Mouse (Mus musculus) CH12.LX (cell line): Measurements from ENCODE around the gene Erbb3. TPM values are rescaled to one million over a fixed set of nuclear protein-coding genes. Genes with fewer than 3 reads are reported as not detected.
A peak's percentile ranks its signal among the peaks of the same experiment; 100 is the strongest.

Experiments
- DNase-seq: peaks from one replicate; pipeline ENCODE4 v3.0.0-alpha.2; 2013; ENCODE audit errors: extremely low read depth
- H3K27ac ChIP-seq: 2 replicates; pipeline ENCODE4 v1.5.1; 2012; ENCODE audit warnings: low read depth, mild to moderate bottlenecking, control low read depth, moderate library complexity; ENCODE audit not compliant: insufficient read depth
- H3K27me3 ChIP-seq: replicated peaks from 2 replicates; pipeline ENCODE3; 2012; ENCODE audit warnings: inconsistent platforms
- H3K36me3 ChIP-seq, 2 experiments: replicated peaks in 1 of 2; 2 replicates each; pipeline versions ENCODE3 to v1.6.1; 2012; ENCODE audit warnings: inconsistent platforms in 1 of 2, low read length in 1 of 2, mild to moderate bottlenecking in 1 of 2, mixed read lengths in 1 of 2, moderate library complexity in 1 of 2; ENCODE audit not compliant: control insufficient read depth in 1 of 2, insufficient read depth in 1 of 2
- H3K4me1 ChIP-seq, 2 experiments: 2 replicates each; pipeline ENCODE4 v1.6.1; 2012; ENCODE audit warnings: inconsistent platforms in 1 of 2, moderate library complexity in 1 of 2; ENCODE audit not compliant: insufficient read depth in 2 of 2, control insufficient read depth in 1 of 2
- H3K4me2 ChIP-seq: 2 replicates; pipeline ENCODE4 v1.6.1; 2012; ENCODE audit warnings: low read depth, mild to moderate bottlenecking, control low read depth; ENCODE audit not compliant: poor library complexity, insufficient read depth, severe bottlenecking
- H3K4me3 ChIP-seq, 3 experiments: fragments of 150-350 bp in 1 of 3; sonication (generic) in 1 of 3; replicated peaks in 1 of 3; 2 replicates each; pipeline versions ENCODE3 to v1.5.1; 2011 to 2012; ENCODE audit warnings: low read depth in 2 of 3, low read length in 2 of 3, mild to moderate bottlenecking in 2 of 3, moderate library complexity in 2 of 3, control low read depth in 1 of 3, improper control_type of control experiment in 1 of 3, inconsistent platforms in 1 of 3, mixed read lengths in 1 of 3; ENCODE audit not compliant: poor library complexity in 1 of 3
- H3K79me2 ChIP-seq: replicated peaks from 2 replicates; pipeline ENCODE4 v1.6.1; 2012; ENCODE audit warnings: mild to moderate bottlenecking, moderate library complexity; ENCODE audit not compliant: control insufficient read depth, poor library complexity, insufficient read depth, severe bottlenecking; ENCODE audit errors: extremely low read depth
- H3K9ac ChIP-seq: 2 replicates; pipeline ENCODE4 v1.6.1; 2012; ENCODE audit warnings: low read depth, mild to moderate bottlenecking, control low read depth, moderate library complexity; ENCODE audit not compliant: insufficient read depth
- H3K9me3 ChIP-seq: replicated peaks from 2 replicates; pipeline ENCODE3; 2012; ENCODE audit warnings: low read length, inconsistent platforms, mixed read lengths
- BHLHE40 ChIP-seq: IDR thresholded peaks from 2 replicates; pipeline ENCODE4 v1.6.1; 2011; ENCODE audit warnings: mild to moderate bottlenecking, low read depth, low read length, improper control_type of control experiment
- ETS1 ChIP-seq: conservative IDR thresholded peaks from 2 replicates; pipeline ENCODE4 v1.6.1; 2012; ENCODE audit warnings: low read depth, mild to moderate bottlenecking, inconsistent platforms, low read length, improper control_type of control experiment, moderate library complexity
- IRF4 ChIP-seq: IDR thresholded peaks from 2 replicates; pipeline ENCODE4 v1.6.1; 2014; ENCODE audit warnings: low read depth, mild to moderate bottlenecking, inconsistent platforms, low read length, improper control_type of control experiment
- MAX ChIP-seq: IDR thresholded peaks from 2 replicates; pipeline ENCODE4 v1.6.1; 2011; ENCODE audit warnings: low read length, improper control_type of control experiment
- MEF2A ChIP-seq: IDR thresholded peaks from 2 replicates; pipeline ENCODE4 v1.6.1; 2014; ENCODE audit warnings: low read depth, mild to moderate bottlenecking, inconsistent platforms, low read length, improper control_type of control experiment, borderline replicate concordance
- MXI1 ChIP-seq: IDR thresholded peaks from 2 replicates; pipeline ENCODE4 v1.6.1; 2011; ENCODE audit warnings: mild to moderate bottlenecking, low read depth, low read length, improper control_type of control experiment
- MYC ChIP-seq: IDR thresholded peaks from 2 replicates; pipeline ENCODE4 v1.6.1; 2011; ENCODE audit warnings: low read depth, mild to moderate bottlenecking, improper control_type of control experiment, low read length
- NELFE ChIP-seq: IDR thresholded peaks from 2 replicates; pipeline ENCODE4 v1.6.1; 2011; ENCODE audit warnings: low read depth, low read length, improper control_type of control experiment
- PAX5 ChIP-seq: IDR thresholded peaks from 2 replicates; pipeline ENCODE4 v1.6.1; 2012; ENCODE audit warnings: low read length, inconsistent platforms, mixed read lengths
- POLR2A ChIP-seq: IDR thresholded peaks from 2 replicates; pipeline ENCODE4 v1.6.1; 2011; ENCODE audit warnings: low read depth, mild to moderate bottlenecking, improper control_type of control experiment, low read length
- RCOR1 ChIP-seq: conservative IDR thresholded peaks from 2 replicates; pipeline ENCODE4 v1.6.1; 2012; ENCODE audit warnings: low read depth, mild to moderate bottlenecking, inconsistent platforms, low read length, improper control_type of control experiment
- SIN3A ChIP-seq: IDR thresholded peaks from 2 replicates; pipeline ENCODE4 v1.6.1; 2012; ENCODE audit warnings: low read length, improper control_type of control experiment, inconsistent platforms
- SMC3 ChIP-seq: IDR thresholded peaks from 2 replicates; pipeline ENCODE4 v1.6.1; 2011; ENCODE audit warnings: low read depth, low read length, improper control_type of control experiment
- TBP ChIP-seq: conservative IDR thresholded peaks from 2 replicates; pipeline ENCODE4 v1.6.1; 2011; ENCODE audit warnings: low read depth, low read length, improper control_type of control experiment
- TCF12 ChIP-seq: IDR thresholded peaks from 2 replicates; pipeline ENCODE4 v1.6.1; 2014; ENCODE audit warnings: low read depth, mild to moderate bottlenecking, inconsistent platforms, low read length, improper control_type of control experiment
- USF2 ChIP-seq: conservative IDR thresholded peaks from 2 replicates; pipeline ENCODE4 v1.6.1; 2011; ENCODE audit warnings: low read depth, low read length, improper control_type of control experiment
- ZKSCAN1 ChIP-seq: IDR thresholded peaks from 2 replicates; pipeline ENCODE4 v1.6.1; 2012; ENCODE audit warnings: low read depth, inconsistent platforms, low read length, improper control_type of control experiment, borderline replicate concordance
- ZNF384 ChIP-seq: IDR thresholded peaks from 2 replicates; pipeline ENCODE4 v1.6.1; 2012; ENCODE audit warnings: low read depth, low read length, improper control_type of control experiment, inconsistent platforms
- dilution Hi-C: fragments of 300-500 bp; cut with MboI; formaldehyde crosslinking; loops from 2 replicates; pipeline ENCODE4 v1.14.3; 2020; ENCODE audit warnings: low sequenced_read_pairs; ENCODE audit not compliant: extremely low pct_unique_long_range_greater_than_20kb, extremely low pct_ligation_motif_present
- in situ Hi-C: fragments of 300-500 bp; cut with MboI; formaldehyde crosslinking; loops from 3 replicates; pipeline ENCODE4 v1.14.3; 2019; ENCODE audit warnings: low sequenced_read_pairs, low pct_ligation_motif_present, low pct_unique_long_range_greater_than_20kb, mixed read lengths
- polyA plus RNA-seq: library from polyadenylated mRNA; unstranded; fragments of >175 nt; gene quantifications from 2 replicates; pipeline ENCODE4 v1.2.1, GENCODE M21; 2012; ENCODE audit warnings: low read depth; ENCODE audit not compliant: insufficient read length
- total RNA-seq, 2 experiments: library from RNA; depleted of rRNA; stranded (reverse); fragments of 300-350 nt in 1 of 2; fragments of >200 nt in 1 of 2; gene quantifications; 2 replicates each; pipeline ENCODE4 v1.2.3; 2012 to 2014

The Erbb3 gene
- total and polyA plus RNA-seq, 3 experiments, result 7.7 to 12.6 (median 11.3) TPM

- TF ChIP-seq MXI1, result peak; percentile 95
- TF ChIP-seq ETS1, result peak; percentile 30
- 0 out of 2 replicates have a peak, but pooled peaks have one; percentile 15 for TF ChIP-seq TBP
- peak; percentile 65; the same call in 1 of the 2 replicates for TF ChIP-seq TCF12
- TF ChIP-seq IRF4, result peak; percentile 73
- TF ChIP-seq ZNF384, result peak; percentile 54
- TF ChIP-seq PAX5, result no peak
- no peak for TF ChIP-seq RCOR1
- no peak for TF ChIP-seq ZKSCAN1
- no peak for TF ChIP-seq USF2
- peak; percentile 97 for TF ChIP-seq SIN3A
- no peak for TF ChIP-seq SMC3
- peak; percentile 82 for TF ChIP-seq POLR2A
- TF ChIP-seq MEF2A, result peak; percentile 81
Observed at GRCm38 (mm10) chr10:128565788-128566531, 23.5 kb downstream of the Erbb3 start, which contains the start of gene Pa2g4 (continued).

DNA sequence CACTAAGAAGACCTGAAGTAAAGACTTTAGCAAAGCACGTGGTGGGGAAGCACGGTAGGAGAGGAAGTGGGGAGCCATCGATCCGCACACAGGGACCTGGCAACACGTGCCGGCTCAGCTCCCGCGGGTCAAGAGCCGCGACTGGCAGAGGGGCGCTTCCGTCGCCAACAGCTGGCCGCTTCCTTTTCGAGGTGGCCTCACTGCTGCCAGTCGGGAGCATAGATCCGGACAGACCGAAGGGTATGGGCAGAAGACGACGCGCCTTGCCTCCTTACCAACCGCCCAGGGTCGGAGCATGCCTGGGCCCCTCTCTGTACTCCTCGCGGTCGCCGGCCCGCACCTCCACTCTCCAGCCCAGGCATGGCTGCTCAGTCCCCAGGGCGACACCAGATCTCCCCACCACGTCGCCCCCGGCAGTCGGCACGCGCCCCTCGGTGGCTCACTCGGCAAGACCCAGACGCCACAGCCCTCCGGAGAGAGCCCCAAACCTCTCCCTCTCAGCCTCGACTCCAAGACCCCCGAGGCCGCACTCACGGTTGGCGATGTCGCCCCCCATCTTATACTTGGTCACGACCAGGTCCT lies 24.2 kb downstream of the Erbb3 start:
- Histone ChIP-seq H3K9ac (peak overlapping the region; percentile 83), H3K4me1 (peaks cover 4 to 27% of the 10 kb centered on the region in 2 experiments; a peak in 2 of 4 replicates), H3K4me2 (peak overlapping the region; percentile 81), H3K79me2 (peaks cover 38% of the 10 kb centered on the region), H3K27ac (peak overlapping the region; percentile 59), H3K4me3 (peak overlapping the region; percentile 85 to 98 (median 94)), H3K9me3 (no peaks in the 10 kb centered on the region), H3K36me3 (peaks cover 35 to 60% of the 10 kb centered on the region in 2 experiments), H3K27me3 (no peaks in the 10 kb centered on the region)
- dilution Hi-C loops (no loop called here), in situ Hi-C loops (no loop called here)
- DNase-seq, result peak; percentile 45
- TF ChIP-seq TBP (no peak), TCF12 (peak; percentile 47; the same call in 1 of the 2 replicates), SMC3 (no peak), NELFE (0 out of 2 replicates have a peak, but pooled peaks have one; percentile 21), MXI1 (peak; percentile 96), MAX (peak; percentile 98), MYC (peak; percentile 99), SIN3A (peak; percentile 45), BHLHE40 (peak; percentile 93)
